Mouse (Mus musculus): ENCODE results near the gene A3galt2.

The A3galt2 gene

GRCm38 (mm10) chr4:128753571-128753970, 1.6 kb upstream of the A3galt2 start:
- DNase-seq (ENCODE audit: low read depth), result no peak

DNA sequence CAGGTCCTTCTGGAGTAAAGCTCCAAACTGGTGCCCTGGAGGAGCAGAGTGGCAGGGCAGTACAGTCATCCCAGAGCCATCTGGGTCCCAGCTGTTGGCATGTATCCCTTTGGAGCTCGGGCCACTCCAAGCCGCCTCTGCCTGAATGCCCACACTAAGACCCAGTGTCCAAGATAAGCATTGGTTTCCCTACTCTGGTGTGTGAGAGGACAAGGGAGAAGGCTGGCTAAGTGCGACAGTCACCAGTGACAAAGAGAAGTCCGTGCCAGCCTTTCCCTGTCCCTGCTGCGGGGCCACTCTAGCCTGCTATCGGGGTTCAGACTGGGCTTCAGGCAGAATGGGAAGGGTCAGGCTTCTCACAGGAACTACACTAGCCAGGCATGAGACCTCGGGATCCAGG, 736 bp downstream of the A3galt2 start:
- DNase-seq (ENCODE audit: low read depth), result no peak

GRCm38 (mm10) chr4:128759214-128759613, 4.0 kb downstream of the A3galt2 start:
- DNase-seq (ENCODE audit: low read depth), result no peak

GRCm38 (mm10) chr4:128760029-128760428, 4.9 kb downstream of the A3galt2 start:
- DNase-seq (ENCODE audit: low read depth), result no peak

- no peak for DNase-seq (ENCODE audit: low read depth)
Observed at GRCm38 (mm10) chr4:128766929-128767328, 11.8 kb downstream of the A3galt2 start.

DNA sequence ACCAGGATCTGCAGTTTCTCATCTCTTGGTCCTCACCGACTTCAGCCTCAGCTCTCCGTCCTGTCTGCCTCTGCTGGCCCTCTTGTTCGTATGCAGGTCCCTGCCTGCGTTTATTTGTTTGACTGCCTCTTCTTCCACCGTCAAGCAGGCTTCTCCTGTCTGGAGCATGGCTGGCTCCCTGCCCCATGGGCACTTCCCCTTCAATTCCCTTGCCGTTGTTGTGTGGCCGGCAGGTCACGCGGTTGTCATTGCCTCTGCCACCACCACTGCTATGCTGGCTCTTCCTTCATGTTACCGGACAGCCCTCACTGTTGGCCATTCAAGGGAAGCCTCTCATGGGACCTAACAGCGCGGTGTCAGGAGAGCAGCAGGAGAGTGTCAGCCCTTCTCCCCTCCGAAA, 13.0 kb downstream of the A3galt2 start:
- DNase-seq (ENCODE audit: low read depth), result no peak

DNA sequence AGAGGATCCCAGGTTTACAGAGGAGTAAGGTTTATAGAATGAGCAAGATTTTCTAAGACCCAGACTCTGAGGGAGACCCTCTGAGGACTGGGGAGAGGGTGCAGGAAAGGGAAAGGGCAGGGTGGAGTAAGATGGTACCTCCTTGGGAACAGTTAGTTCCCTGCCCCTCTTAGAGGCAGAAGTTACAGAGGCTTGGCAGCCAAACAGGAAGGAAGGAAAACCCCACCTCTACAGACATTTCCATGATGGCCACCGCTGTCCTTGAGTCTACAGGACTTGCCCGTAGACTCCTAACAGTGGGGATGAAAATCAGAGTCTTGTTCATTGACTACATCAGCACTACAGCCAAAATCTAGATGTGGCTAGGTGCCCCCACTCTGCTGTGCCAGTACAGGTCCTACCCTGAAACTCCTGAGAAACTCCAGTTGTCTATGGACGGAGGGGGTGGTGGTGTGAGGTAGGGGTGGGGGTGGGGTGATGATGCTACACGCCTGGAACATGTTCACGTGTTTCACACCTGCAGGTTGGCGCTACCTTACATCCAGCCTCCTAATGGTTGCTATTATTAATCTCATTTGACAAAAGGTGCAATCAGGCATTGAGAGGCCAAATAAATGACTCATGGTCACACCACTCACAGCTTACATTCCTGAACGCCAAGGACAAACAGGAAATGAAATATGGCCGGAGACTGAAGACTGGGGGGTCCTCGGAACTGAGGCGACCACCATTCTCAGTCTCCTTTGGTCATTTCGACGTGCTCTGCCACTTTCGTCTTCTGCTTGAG, 14.6 kb downstream of the A3galt2 start:
- no peak for DNase-seq (ENCODE audit: low read depth)

DNA sequence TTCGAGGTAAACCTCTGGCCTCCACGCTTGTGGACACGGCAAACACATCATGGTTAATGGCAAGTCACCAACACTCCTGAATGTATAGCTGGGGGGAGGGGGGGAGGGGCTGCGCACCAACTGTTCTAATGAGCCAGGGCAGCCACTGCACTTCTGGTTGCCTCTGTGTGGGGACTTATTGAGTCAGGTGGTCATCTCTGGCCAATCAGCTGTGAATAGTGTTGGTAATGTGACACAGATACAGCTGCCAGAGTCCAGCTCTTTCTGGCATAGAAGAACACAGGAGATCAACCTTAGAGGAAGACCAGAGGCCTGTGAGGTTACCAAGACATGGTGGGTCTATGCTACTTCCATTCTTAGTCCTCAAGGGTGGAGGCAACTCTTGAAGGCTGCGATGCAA, 15.5 kb downstream of the A3galt2 start:
- no peak for DNase-seq (ENCODE audit: low read depth)

DNA sequence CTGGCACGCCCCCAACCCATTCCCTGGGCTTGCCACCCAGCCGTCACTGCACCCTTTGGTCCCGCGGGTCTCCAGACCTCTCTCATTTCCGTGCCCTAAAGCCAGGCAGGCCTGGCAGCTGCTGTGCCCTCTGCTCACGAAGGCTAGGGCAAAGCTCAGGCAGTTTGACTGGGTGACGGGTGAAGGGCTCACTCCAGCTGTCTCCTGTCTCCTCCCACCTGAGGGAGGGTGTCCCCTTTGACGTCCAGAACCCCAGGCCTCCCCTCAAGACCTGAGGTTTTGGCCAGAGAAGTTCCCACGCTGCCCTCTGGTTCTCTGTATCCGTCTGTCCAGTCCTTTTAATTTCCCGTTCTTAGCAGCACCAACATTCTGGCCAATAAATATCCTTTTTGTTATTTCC, 18.7 kb downstream of the A3galt2 start:
- DNase-seq (ENCODE audit: low read depth), result no peak

GRCm38 (mm10) chr4:128774467-128774866, 19.3 kb downstream of the A3galt2 start:
- peak; percentile 80 for DNase-seq (ENCODE audit: low read depth)

GRCm38 (mm10) chr4:128776568-128777289, 21.6 kb downstream of the A3galt2 start:
- DNase-seq (ENCODE audit: low read depth), result peak; percentile 77

DNA sequence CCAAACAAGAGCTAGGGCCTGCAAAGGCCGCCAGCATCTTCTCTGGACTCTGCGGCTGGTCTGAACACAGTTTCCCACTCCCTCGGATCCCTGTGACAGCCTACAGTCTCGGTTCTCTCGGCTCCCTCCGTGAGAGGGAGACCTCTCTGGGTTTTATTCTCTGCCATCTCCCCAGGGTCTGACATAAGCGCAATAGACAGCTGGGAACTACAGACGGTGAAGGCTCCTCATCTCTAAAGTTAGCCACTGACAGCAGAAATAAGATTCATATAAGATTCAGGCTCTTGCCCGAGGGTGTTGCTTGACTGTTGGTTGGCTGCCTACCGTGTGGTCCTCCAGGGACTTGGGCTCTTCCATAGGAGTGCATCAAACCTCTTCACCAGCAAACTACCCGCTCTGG, 22.4 kb downstream of the A3galt2 start:
- no peak for DNase-seq (ENCODE audit: low read depth)

DNA sequence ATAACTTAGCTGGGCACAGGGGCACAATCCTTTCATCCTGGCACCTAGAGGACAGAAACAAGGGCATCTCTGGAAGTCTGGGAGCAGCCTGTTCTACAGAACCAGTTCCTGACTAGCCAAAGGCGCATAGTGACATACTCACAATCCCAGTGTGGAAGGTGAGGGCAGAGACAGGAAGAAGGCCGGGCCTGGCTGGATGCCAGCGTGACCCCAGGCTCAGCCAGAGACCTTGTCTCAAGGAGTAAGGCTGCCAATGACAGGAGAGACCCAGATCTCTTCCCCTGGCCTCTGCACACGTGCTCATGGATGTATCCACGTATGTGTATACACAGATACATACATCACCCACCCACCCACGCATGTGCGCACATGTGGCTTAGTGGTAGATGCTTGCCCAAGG, 26.9 kb downstream of the A3galt2 start:
- no peak for DNase-seq (ENCODE audit: low read depth)

GRCm38 (mm10) chr4:128782645-128783044, 27.5 kb downstream of the A3galt2 start:
- DNase-seq (ENCODE audit: low read depth), result no peak

- peak; percentile 59 for DNase-seq (ENCODE audit: low read depth)
Observed at GRCm38 (mm10) chr4:128784950-128785631, 29.9 kb downstream of the A3galt2 start.

DNA sequence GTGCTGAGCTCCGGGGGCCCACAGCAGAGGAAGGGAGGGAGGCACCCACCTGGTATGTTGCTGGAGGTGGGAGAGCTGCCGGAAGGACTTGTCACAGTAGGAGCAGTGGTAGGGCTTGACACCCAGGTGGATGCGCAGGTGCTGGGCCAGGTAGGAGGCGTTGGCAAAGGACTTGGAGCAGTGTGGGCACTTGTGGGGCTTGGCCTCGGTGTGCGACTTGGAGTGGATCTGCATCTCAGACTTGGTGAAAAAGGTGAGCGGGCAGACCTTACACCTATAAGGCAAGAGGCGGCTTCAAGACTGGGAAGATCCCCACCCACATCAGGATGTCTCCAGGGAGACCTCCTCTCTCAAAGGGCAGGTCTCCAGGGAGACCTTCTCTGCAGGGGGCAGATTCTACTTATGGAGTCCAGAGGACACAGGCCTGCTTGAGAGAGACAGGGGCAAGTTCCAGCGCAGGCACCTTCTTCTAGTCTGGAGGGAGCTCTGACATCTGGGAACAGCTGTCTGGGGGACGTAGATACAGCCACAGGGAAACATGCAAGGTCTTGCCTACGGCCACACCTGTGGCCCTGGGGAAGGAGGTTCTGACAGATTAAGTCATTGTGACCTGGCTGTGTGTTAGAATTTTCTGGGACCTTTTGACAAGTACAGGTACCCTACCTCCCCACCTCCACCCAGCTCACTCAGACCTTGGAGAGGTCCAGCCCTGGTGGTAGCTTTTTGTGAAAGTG, 30.9 kb downstream of the A3galt2 start:
- DNase-seq (ENCODE audit: low read depth), result no peak

DNA sequence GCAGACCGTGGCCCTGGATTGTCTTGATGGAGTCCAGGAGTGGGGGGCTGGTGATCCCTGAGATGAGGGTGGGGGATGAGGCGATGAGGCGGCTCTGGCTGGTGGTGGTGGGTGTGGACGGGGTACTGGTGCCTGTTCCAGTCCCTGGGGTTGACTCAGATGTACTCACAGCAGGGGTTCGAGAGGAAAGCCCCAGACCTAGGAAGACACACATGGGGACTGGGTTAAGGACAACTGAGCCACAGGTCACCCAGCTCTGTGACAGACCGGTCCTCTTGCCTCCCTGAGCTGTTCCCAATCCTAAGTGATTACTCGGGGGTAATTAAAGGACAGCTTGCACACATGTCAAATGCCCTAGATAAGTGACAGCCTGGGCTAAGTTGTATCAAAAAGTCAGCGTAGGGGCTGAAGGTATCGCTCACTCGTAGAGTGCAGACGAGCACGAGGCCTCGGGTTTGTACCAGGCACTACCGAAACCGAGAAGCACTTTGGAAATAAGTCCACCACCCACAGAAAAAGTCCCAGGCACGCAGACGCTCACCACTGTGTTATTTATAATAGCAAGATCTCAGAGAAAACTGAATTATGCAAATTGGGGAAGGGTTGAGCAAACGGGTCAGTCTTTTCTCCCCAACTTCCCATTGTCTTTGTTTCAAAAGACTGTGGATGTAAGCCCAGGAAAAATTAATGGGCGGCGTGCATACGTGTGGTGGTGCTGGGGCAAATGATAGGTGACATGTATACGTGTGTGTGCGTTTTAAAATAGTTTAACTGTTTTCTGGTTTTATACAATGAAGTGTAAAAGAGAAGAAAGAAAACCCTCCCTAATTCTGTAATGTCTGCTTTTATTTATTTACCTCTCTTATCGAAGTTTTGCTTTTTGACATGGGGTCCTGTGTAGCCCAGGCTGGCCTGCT, 32.1 kb downstream of the A3galt2 start:
- peak; percentile 64 for DNase-seq (ENCODE audit: low read depth)

DNA sequence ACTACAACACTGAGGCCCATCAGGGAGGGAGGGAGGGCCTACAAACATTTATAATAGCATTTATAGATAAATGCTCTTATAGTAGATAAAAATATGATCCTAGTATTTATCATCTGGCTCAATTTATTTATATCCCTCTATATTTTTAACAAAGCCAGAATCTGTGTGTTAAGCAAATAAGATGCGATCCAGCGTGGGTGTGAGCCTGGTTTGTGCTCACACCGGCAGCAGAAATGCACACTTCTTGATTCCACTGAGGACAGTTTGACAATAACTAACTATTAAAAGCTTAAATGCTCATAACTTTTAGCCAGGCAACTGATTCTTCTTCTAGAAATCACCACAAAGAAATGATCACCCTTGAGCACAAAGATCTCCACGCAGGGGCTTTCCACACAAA, 32.9 kb downstream of the A3galt2 start:
- no peak for DNase-seq (ENCODE audit: low read depth)

DNA sequence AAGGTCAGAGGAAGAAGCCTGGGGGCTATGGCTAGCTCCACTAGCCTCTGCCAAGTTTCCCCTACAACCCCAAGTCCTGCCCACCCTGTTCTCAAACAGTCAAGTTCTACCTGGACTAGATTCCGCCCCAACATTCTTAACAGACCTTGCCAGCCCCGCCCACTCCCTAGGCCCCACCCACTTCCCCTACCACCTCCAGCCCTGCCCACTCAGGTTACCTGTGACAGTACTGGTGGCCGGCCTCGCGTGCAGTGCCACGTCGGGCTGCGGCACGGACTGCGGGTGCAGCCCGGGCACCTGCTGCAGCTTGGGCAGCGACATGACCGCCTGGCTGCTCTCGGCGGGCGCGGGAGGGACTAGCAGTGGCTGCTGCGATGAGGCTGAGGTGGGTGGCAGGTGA, 34.5 kb downstream of the A3galt2 start:
- peak; percentile 33 for DNase-seq (ENCODE audit: low read depth)

GRCm38 (mm10) chr4:128793710-128794109, 38.5 kb downstream of the A3galt2 start:
- DNase-seq (ENCODE audit: low read depth), result no peak

DNA sequence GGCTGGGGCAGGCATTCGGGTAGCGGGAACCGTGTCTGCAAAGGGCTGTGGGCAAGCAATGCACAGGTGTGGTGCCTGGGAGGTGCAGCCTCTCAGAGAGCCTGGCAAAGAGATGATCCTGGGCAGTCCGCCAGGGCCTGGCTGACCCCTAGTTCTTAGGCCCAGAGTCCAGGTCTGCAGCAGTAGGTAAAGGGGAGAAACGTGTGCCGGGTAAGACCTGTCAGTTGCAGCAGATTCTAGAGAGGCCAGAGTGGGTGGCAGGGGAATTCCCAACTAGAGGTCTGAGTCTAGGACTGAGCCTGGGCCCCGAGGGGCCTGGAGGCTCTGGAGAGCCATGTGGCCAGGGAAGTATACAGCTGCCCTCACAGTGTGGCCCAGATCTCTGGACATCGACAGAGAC, 39.0 kb downstream of the A3galt2 start:
- no peak for DNase-seq (ENCODE audit: low read depth)

Measured in induced T-regulatory cell, adult 2 months (primary cell).